Mouse (Mus musculus) heart, adult 9 months (tissue): ENCODE measurements at regions not wholly inside any gene's neighbourhood (a gene's known extent, or its start where the extent isn't known, plus 50 kb on each side); places are given as distances from the start of the nearest gene placed in this dataset.

Experiments
- DNase-seq, 2 experiments: peaks; one replicate each; pipeline ENCODE4 v3.0.0; 2022; ENCODE audit warnings: low spot score in 2 of 2

DNA sequence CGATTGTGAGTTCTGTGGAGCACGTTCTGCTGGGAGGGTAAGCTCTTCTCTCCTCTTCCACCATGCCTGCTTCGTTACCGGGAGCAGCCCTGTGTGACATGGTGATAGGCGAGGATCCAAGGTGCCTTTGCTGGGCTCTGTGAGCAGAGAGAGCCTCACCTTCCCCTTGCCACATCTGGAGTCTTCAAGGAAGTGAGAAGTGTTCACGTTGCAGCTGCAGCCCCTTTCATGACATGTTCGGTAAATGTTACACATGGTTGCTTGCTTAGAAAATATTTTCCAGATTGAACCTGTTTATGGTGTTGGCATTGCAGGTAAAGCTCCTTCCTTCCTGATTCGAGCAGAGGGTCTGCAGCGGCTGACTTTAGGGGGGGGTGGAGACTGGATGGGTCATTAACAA, 244.0 kb downstream of the Ttll7 start:
- DNase-seq, result no peak

DNA sequence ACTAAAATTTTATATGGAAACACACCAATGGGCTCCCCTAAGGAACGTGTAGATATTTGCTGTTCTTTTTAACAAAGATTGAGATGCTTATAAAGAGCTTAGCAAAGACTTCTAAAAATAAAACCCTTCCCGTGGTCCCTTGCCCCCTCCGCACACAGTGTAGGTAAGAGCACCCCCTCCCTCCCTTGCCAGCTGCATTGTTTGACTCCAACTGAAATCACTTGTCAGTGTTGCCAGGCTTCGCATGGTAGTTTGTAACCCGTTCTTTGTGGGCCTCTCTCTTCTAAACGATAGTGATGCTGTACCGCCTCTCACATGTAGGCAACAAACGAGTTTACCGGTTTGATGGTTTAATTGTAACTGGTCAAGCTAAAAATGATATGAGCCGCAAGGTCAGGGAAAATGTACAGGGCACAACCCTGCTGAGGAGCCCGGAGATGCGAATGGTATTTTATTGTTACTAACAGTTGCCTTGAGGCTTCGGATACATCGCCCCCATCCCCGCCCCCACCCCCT, 246.0 kb downstream of the Ttll7 start:
- DNase-seq, result no peak

DNA sequence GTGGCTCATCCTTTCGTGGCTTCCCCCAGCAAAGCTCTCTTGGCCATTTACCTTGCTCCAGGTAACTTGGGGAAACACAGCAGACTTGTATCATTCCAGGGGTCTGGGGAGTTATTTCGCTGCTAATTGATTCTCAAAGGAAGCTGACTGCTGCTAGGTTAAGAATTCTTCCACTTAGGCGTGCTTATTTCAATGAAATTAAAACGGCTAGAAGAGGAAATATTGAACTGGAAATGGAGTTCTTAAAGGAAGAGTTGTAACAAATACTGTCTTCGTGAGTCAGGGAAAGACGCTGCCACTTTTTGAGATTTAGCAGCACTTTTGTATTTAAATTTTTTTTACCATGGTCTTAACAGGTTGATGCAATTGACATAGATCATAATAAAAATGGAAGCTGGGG, 246.4 kb downstream of the Ttll7 start:
- no peak for DNase-seq

GRCm38 (mm10) chr3:147099143-147099713, 247.1 kb downstream of the Ttll7 start:
- no peak for DNase-seq

DNA sequence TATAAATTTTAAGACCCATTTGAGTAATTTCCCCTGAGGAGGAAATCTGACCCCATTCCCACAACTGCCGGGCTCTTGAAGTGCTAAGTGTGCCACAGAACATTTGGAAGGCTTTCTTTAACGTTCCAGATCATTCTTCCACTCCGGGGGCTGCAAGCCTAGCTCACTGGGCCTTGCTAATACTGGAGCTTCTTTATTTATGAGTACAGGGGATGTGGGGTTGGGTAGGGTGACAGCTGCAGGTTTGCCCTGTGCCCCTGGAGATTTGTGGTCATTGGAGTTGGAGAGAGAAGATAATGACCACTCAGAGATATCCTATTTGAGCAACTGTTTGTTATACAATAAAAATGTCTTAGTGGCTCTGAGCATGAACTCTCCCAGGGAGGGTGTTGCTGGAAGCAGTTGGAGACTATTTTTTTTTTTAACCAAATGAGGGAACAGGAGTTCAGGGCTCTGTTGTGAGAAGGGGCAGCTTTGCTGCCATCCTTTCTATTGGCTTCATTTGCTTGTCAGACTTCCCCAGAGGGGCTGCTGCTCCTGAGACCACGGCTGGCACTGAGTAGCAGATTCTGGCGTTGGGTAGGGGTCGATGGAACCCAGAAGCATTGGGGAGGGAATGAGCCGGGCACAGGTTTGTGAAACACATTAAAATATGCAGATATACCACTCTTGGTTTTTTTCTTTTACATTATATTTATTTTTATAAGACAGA, 249.0 kb downstream of the Ttll7 start:
- DNase-seq, result no peak

DNA sequence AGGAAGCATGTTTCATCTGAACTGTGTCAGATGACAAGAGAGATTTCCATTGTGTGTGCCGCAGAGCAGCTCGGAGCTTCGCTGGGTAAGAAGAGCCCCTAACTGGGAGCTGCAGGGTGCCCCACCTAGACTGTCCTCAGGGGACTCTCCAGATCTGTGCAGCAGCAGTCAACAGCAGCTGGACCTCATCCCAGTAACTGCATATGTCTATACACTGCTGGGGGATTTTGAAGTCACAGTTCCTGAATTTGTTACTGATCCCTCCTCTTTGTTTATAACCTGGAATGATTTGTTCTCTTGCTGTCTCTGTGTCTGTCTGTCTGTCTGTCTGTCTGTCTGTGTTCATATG, 249.6 kb downstream of the Ttll7 start:
- no peak for DNase-seq

DNA sequence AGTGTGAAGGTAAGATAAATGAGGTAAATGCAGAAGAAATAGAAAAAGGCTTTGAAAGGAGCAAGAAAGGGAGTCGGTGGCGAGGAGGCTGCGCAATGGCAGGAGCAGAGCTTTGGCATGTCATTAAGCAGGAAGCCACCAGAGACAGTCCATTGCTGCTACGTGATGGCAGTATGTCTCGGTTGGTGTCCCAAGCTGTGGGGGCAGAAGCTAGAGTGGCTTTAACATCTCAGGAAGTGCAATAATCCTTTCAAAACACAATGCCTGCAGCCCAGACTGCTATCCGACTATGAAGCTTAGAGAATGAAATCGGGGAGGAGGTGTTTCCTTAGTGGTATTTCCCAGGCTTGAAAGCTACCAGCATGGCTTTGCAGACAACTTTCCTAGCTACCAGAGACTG, 251.3 kb downstream of the Ttll7 start:
- DNase-seq, result no peak

DNA sequence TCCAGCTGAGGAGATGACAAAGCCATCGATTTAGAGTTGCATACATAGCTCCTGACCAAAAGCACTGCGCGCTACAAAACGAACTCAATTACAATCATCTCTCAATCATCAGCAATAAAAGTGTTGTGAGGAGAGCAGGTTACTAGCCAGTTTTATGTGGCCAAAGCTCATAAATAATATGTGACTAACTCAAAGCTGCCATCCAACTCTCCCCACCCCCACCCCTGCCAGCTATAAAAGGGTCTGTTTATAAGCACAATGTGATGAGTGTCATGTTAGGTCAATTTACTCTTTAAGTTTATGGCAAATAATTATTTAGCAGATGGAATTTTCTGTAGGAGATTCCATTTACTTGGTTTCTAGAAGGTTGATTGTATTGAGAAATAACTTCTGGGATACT, 265.4 kb downstream of the Ttll7 start:
- no peak for DNase-seq

- DNase-seq, result no peak
These were observed 265.9 kb downstream of the Ttll7 start for GRCm38 (mm10) chr3:147118092-147118491.

DNA sequence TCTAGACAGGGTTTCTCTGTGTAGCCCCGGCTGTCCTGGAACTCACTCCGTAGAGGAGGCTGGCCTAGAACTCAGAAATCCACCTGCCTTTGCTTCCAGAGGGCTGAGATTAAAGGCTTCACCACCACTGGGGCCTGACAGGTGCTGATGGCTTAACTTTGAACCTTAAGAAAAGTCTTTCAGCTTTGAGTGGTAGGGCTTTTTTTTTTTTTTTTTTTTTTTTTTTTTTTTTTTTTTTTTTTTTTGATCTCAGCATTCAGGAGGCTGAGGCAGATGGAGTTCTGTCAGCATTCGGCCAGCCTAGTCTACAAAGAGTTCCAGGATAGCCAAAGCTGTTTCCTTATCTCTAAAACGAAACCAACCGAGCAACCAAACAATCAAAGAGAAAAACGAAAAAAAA, 266.5 kb downstream of the Ttll7 start:
- DNase-seq, result no peak

DNA sequence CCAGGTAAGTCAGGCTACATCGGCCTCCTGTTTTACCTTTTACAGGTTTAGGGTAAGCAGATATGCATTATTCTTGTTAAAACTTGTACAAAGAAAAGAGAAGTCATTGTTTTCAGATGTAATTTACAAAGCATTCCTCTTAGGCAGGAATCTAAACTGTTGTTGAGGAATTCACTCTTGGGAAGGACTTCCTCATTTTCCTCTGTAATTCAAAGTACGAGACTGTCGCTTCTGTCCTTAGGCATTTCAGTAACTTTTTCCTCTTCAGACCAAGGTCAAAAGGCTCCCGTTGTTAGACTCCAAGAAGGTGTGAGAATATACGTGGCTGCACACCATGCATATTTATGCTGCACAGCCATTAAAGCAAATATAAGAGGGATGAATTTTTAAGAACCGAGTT, 269.7 kb downstream of the Ttll7 start:
- no peak for DNase-seq

DNA sequence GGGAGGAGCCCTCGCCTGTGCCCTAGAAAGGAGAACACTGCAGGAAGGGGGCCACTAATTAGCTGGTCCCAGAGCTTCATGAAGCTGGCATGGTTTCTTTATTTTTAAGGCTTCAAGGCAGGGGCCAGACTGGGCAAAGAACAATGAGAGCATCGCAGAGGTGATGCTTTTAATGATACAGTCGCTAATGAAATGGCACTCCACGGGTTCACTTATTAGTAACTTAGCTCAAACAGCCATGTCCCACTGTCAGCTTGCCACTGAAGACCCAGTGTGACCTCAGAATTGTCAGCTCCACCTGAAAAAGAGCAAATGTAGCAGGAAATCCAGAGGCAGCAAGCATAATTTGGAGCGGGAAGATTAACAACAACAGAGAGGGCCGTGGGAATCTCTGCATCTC, 275.6 kb downstream of the Ttll7 start:
- no peak for DNase-seq

DNA sequence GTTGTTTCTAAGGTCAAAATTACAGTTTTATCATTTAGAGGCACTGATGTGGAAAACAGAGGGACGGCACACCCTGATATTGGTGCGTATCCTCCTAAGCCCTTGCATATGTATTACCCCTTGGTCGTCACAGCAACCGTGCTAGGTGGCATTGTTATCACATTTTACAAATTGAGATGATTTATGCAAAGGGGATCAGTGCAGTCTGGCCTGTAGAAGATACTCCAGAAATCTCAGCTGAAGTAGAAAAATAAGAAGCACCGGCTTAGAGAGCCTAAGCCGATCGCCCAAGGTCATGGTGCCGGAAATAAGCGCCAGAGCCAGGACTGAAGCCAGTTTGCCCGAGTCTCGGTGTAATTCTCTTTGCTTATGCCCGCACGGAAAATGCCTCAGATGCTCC, 280.7 kb downstream of the Ttll7 start:
- DNase-seq, result no peak

GRCm38 (mm10) chr3:147133408-147133807, 281.2 kb downstream of the Ttll7 start:
- no peak for DNase-seq

GRCm38 (mm10) chr3:147140414-147140813, 288.2 kb downstream of the Ttll7 start:
- no peak for DNase-seq

GRCm38 (mm10) chr3:147153456-147153855, 301.3 kb downstream of the Ttll7 start:
- no peak for DNase-seq

GRCm38 (mm10) chr3:147153998-147154397, 301.8 kb downstream of the Ttll7 start:
- no peak for DNase-seq

- no peak for DNase-seq
These were observed 311.0 kb downstream of the Ttll7 start for GRCm38 (mm10) chr3:147163126-147163525.

GRCm38 (mm10) chr3:147163540-147163939, 311.4 kb downstream of the Ttll7 start:
- no peak for DNase-seq

DNA sequence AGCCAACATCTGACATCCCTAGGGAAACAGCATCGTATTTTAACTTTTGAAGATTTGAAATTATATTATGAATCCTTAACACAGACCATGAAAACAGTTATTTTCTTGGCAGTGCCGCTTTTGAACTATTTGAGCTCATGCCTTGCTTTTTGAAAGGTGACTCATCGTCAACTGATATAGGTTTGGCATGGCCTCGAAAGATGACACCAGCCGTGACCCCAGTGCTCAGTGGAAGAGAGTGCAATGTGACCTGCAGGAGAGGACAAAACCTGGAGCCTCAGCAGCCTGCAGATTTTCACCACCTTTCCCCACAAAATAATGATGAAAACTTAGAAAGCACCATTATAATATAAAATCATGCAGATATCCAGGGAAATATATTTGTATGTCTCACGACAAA, 312.8 kb downstream of the Ttll7 start:
- no peak for DNase-seq

- no peak for DNase-seq
These were observed 314.4 kb downstream of the Ttll7 start for GRCm38 (mm10) chr3:147166555-147166954.

GRCm38 (mm10) chr3:147169215-147169614, 317.0 kb downstream of the Ttll7 start:
- DNase-seq, result no peak

GRCm38 (mm10) chr3:147170106-147170505, 317.9 kb downstream of the Ttll7 start:
- no peak for DNase-seq

GRCm38 (mm10) chr3:147178746-147179145, 326.6 kb downstream of the Ttll7 start:
- DNase-seq, result no peak
